Mouse (Mus musculus) embryonic facial prominence, embryonic 10.5 days (tissue): Measurements from ENCODE around the gene Dok3. TPM values are rescaled to one million over a fixed set of nuclear protein-coding genes. Genes with fewer than 3 reads are reported as not detected.

Source experiments
- DNase-seq: peaks from one replicate; pipeline ENCODE4 v3.0.0-alpha.2; 2017; ENCODE audit warnings: low spot score
- H3K27ac ChIP-seq: fragments of 300-500 bp; sonication (generic); replicated peaks from 2 replicates; pipeline ENCODE4 v1.5.1; 2016; ENCODE audit warnings: mild to moderate bottlenecking
- H3K27me3 ChIP-seq: fragments of 300-500 bp; sonication (generic); replicated peaks from 2 replicates; pipeline ENCODE4 v1.6.1; 2016; ENCODE audit warnings: low read depth, mild to moderate bottlenecking; ENCODE audit not compliant: poor library complexity, severe bottlenecking
- H3K36me3 ChIP-seq: fragments of 300-500 bp; sonication (generic); replicated peaks from 2 replicates; pipeline ENCODE4 v1.6.1; 2016; ENCODE audit warnings: mild to moderate bottlenecking, moderate library complexity
- H3K4me1 ChIP-seq: fragments of 300-500 bp; sonication (generic); 2 replicates; pipeline ENCODE4 v1.6.1; 2016
- H3K4me3 ChIP-seq: fragments of 300-500 bp; sonication (generic); 2 replicates; pipeline ENCODE4 v1.5.1; 2016; ENCODE audit warnings: mild to moderate bottlenecking, moderate library complexity
- H3K9me3 ChIP-seq: fragments of 300-500 bp; sonication (generic); 2 replicates; pipeline ENCODE4 v1.6.1; 2016; ENCODE audit warnings: mild to moderate bottlenecking
- WGBS: fragments of 180-500 bp; shearing (Covaris S2); methylation state at CpG from one replicate; pipeline ENCODE4 v1.1.7; 2016; 5-methylcytosine and 5-hydroxymethylcytosine counted together
- polyA plus RNA-seq: library from polyadenylated mRNA; unstranded; fragments of >200 nt; fragmentation: Nextera tagmentation; extraction: Ambion mirVana; gene quantifications from 2 replicates; pipeline ENCODE4 v1.2.1, GENCODE M21; 2016

Gene Dok3
- polyA plus RNA-seq, 1 experiment from 2014 or later = 4.2 TPM

DNA sequence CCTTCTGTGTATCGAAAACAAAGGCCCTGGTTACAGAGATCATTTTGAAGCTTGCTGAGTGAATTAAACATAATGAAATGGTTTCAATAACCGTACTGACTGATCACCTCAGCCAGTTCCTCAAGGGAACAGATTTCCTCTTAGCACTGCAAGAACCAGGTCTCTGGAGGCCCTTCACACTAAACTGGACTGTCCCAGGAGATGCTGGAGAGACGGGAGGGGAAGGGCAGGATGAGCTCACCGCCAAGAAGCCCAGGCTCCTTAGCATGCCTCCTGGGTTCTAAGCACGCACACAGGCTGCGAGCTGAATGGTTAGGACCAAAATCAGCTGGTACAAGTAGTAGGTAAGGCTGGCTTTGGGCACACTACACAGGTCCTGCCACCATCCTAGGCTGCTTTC is 37.9 kb upstream of the Dok3 start:
- peaks cover 73% of the 10 kb centered on the region for H3K36me3 ChIP-seq
- no peak overlapping the region for H3K4me3 ChIP-seq
- WGBS = 94% methylated on average over 6 of the region's 6 CpGs
- H3K27ac ChIP-seq = no peak overlapping the region
- no peaks in the 10 kb centered on the region for H3K27me3 ChIP-seq
- no peak for DNase-seq
- H3K4me1 ChIP-seq = peaks cover 27% of the 10 kb centered on the region
- H3K9me3 ChIP-seq = no peaks in the 10 kb centered on the region

DNA sequence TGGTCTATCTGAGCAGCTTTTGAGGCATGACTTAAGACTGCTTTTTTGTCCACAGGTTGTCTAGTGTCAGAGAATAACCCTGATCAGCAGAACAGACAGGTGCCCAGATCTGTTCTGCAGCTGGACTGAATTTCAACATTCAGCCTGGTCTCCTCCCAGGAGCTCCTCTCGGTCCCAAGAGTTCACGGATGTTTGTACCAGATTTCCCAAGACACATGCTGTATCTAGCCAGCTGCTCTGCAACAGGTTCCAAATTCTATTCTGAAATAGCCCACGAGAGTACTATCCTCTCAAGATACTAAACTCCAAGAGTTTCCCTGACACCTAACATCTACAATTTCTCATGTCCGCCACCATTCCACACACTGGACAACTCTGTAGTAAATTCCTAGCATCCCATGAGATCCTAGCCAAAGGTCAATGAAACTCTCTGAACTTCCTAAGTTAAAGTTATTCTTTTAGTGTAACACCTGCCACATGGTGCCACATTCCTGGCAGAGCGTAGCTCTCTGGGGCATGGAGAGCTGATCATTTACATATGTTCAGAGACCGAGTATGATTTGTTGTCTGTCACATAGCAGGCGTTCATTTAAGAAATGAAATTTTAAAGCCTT is 34.3 kb upstream of the Dok3 start:
- no peak overlapping the region for H3K4me3 ChIP-seq
- H3K36me3 ChIP-seq = peaks cover 86% of the 10 kb centered on the region
- H3K4me1 ChIP-seq = 0 out of 2 replicates have a peak, but pooled peaks cover 6% of the 10 kb centered on the region
- H3K27me3 ChIP-seq = no peaks in the 10 kb centered on the region
- DNase-seq = no peak
- no peak overlapping the region for H3K27ac ChIP-seq
- WGBS = 82% methylated on average over 7 of the region's 7 CpGs
- H3K9me3 ChIP-seq = no peaks in the 10 kb centered on the region

DNA sequence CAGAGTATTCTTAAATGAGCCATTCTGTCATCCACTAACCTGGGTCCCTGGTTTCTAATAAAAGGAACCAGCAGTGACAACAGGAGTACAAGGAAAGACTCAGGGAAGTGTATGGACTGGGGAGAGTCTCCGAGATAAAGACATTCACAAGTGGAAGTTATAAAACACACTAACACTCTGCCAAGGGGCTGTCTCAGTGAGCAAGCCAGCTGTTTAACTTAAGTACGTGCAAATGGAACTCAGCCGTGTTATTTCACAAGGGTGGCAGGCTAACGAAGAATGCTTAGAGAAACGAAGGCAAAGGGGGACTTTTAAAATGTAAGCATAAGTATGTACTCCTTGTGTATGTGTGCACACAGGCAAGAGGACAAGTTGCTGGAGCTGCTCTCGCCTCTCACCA is 28.4 kb upstream of the Dok3 start:
- peaks cover 84% of the 10 kb centered on the region for H3K36me3 ChIP-seq
- 91% methylated on average over 6 of the region's 6 CpGs for WGBS

GRCm38 (mm10) chr13:55555921-55556320 is 26.8 kb upstream of the Dok3 start:
- WGBS = 92% methylated on average over 9 of the region's 9 CpGs
- Histone ChIP-seq H3K36me3 (peaks cover 84% of the 10 kb centered on the region), H3K9me3 (no peaks in the 10 kb centered on the region), H3K27me3 (no peaks in the 10 kb centered on the region), H3K4me1 (no peaks in the 10 kb centered on the region), H3K4me3 (no peak overlapping the region), H3K27ac (no peak overlapping the region)
- no peak for DNase-seq

More for the DNA sequence above, 28.4 kb upstream of the Dok3 start:
- Histone ChIP-seq H3K27me3 (no peaks in the 10 kb centered on the region), H3K4me3 (no peak overlapping the region), H3K9me3 (no peaks in the 10 kb centered on the region), H3K27ac (no peak overlapping the region), H3K4me1 (no peaks in the 10 kb centered on the region)
- no peak for DNase-seq

GRCm38 (mm10) chr13:55549061-55549460 is 20.0 kb upstream of the Dok3 start:
- 91% methylated on average over 15 of the region's 15 CpGs for WGBS
- no peak overlapping the region for H3K4me3 ChIP-seq
- no peak for DNase-seq
- no peaks in the 10 kb centered on the region for H3K27me3 ChIP-seq
- H3K27ac ChIP-seq = no peak overlapping the region
- no peaks in the 10 kb centered on the region for H3K4me1 ChIP-seq
- peaks cover 100% of the 10 kb centered on the region for H3K36me3 ChIP-seq
- no peaks in the 10 kb centered on the region for H3K9me3 ChIP-seq

DNA sequence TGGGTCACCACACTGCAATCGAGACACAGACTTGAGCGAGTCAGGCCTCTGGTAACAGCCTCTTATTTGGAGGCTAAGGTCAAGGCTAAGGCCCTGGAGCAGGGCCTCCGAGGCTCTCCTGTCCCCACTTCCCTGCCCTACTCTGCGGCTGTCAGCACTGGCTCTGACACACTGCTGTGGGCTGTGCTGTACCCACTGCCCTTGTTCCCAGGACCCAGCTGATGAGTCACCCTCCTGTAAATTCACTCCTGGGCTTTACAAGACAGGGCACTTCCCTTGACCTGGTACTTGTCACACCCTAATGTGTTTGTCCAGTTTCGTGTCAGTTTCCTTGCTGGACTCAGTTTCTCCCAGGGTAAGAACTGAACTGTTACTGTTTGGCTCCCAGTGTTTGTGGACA is 19.3 kb upstream of the Dok3 start:
- DNase-seq = no peak
- 89% methylated on average over 5 of the region's 5 CpGs for WGBS
- Histone ChIP-seq H3K4me1 (no peaks in the 10 kb centered on the region), H3K27me3 (no peaks in the 10 kb centered on the region), H3K27ac (no peak overlapping the region), H3K4me3 (no peak overlapping the region), H3K9me3 (no peaks in the 10 kb centered on the region), H3K36me3 (peaks cover 100% of the 10 kb centered on the region)

GRCm38 (mm10) chr13:55547916-55548315 is 18.8 kb upstream of the Dok3 start:
- Histone ChIP-seq H3K36me3 (peaks cover 100% of the 10 kb centered on the region), H3K27me3 (no peaks in the 10 kb centered on the region), H3K9me3 (no peaks in the 10 kb centered on the region), H3K4me1 (no peaks in the 10 kb centered on the region), H3K4me3 (no peak overlapping the region), H3K27ac (no peak overlapping the region)
- DNase-seq = no peak
- 89% methylated on average over 2 of the region's 2 CpGs for WGBS

DNA sequence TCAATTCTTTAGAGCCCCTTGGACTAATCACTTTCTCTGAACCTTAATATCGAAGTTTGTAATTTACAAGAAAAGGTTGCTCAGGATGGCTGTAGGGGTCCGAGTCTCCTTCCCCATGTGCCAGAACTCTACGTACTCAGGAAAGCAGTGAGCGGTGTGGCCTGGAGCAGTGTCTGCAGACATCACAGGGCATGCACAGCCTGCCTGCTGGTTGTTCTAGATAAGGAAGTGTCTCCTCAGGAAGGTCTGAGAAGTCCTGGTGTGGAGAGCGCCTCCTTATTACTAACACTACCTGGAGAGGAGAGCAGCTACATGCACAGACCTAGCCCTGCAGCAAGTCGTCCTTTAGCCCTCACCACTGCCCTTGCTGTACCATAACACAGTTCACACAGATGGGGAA is 15.7 kb upstream of the Dok3 start:
- H3K4me3 ChIP-seq = no peak overlapping the region
- H3K4me1 ChIP-seq = no peaks in the 10 kb centered on the region
- H3K36me3 ChIP-seq = peaks cover 100% of the 10 kb centered on the region
- H3K27me3 ChIP-seq = no peaks in the 10 kb centered on the region
- 92% methylated on average over 6 of the region's 6 CpGs for WGBS
- no peak overlapping the region for H3K27ac ChIP-seq
- DNase-seq = no peak
- H3K9me3 ChIP-seq = no peaks in the 10 kb centered on the region

GRCm38 (mm10) chr13:55543447-55543846 is 14.4 kb upstream of the Dok3 start:
- H3K27me3 ChIP-seq = no peaks in the 10 kb centered on the region
- no peak overlapping the region for H3K27ac ChIP-seq
- DNase-seq = no peak
- H3K36me3 ChIP-seq = peaks cover 100% of the 10 kb centered on the region
- no peak overlapping the region for H3K4me3 ChIP-seq
- WGBS = 94% methylated on average over 8 of the region's 8 CpGs
- H3K9me3 ChIP-seq = no peaks in the 10 kb centered on the region
- no peaks in the 10 kb centered on the region for H3K4me1 ChIP-seq

DNA sequence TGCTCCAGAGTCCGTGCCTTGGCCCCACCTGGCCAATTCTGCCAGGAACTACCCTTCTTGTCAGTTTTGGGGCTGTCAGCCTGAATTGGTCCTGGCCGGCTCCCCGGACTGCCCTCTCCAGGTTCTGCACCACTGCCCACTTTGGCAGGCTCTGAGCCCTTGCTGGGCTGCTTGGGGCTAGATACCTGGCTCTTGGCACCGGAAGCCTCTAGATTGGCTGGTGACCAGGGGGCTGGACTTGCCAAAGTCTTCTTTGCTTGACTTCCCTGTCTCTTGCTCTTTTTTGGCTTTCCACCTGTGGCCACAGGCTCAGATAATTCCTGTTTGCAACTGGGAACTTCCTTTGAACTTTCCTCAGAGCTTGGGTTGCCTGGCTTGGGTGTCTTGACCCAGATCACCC is 13.8 kb upstream of the Dok3 start:
- 96% methylated on average over 4 of the region's 4 CpGs for WGBS
- no peak for DNase-seq
- Histone ChIP-seq H3K4me3 (peak overlapping the region; percentile 1; the same call in 1 of the 2 replicates), H3K9me3 (no peaks in the 10 kb centered on the region), H3K27me3 (no peaks in the 10 kb centered on the region), H3K27ac (no peak overlapping the region), H3K36me3 (peaks cover 100% of the 10 kb centered on the region), H3K4me1 (no peaks in the 10 kb centered on the region)

- Histone ChIP-seq H3K36me3 (peaks cover 87% of the 10 kb centered on the region), H3K4me1 (peaks cover 6% of the 10 kb centered on the region), H3K4me3 (no peak overlapping the region), H3K9me3 (no peaks in the 10 kb centered on the region), H3K27ac (no peak overlapping the region), H3K27me3 (no peaks in the 10 kb centered on the region)
- 92% methylated on average over 2 of the region's 2 CpGs for WGBS
- no peak for DNase-seq
Measured at GRCm38 (mm10) chr13:55540933-55541332, 11.8 kb upstream of the Dok3 start.

GRCm38 (mm10) chr13:55536194-55537175 is 7.4 kb upstream of the Dok3 start, which contains the start of gene Ddx41:
Gene Ddx41 (minus strand): TSS chr13:55536658.
- Histone ChIP-seq H3K27me3 (no peaks in the 10 kb centered on the region), H3K36me3 (peaks cover 83% of the 10 kb centered on the region), H3K27ac (peak within 1 kb of the TSS; percentile 83), H3K9me3 (no peaks in the 10 kb centered on the region), H3K4me3 (peak within 1 kb of the TSS; percentile 92), H3K4me1 (peaks cover 17% of the 10 kb centered on the region)
- DNase-seq = peak; percentile 98
- WGBS = under 1% methylated on average over 70 of the region's 70 CpGs

DNA sequence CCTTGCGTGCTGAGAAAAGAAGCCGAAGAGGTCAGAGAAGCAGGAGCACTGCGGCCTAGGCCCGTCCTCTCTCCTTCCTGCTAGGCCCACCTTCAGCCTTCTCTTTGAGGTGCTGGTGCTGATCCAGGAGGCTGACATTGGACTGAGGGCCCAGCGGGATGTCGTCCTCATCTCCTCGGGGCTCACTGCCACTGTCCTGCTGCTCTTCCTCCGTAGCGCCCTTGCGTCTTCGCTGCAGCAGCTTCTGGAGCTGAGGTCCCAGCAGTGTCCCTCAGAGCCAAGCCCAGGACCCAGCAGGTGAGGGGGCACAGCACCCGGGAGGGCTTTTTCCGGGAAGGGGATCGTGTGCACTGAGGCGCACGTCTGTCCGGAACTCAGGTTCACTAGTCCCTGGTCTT is 6.7 kb upstream of the Dok3 start:
- Histone ChIP-seq H3K27me3 (no peaks in the 10 kb centered on the region), H3K4me1 (peaks cover 17% of the 10 kb centered on the region), H3K36me3 (peaks cover 83% of the 10 kb centered on the region), H3K9me3 (no peaks in the 10 kb centered on the region), H3K27ac (peak overlapping the region; percentile 83), H3K4me3 (peak overlapping the region; percentile 92)
- DNase-seq = no peak
- 19% methylated on average over 17 of the region's 17 CpGs for WGBS
